Mouse (Mus musculus): ENCODE measurements around the gene Maea. TPM values are rescaled to one million over a fixed set of nuclear protein-coding genes. Genes with fewer than 3 reads are reported as not detected.

Maea gene
- polyA plus RNA-seq, 2 experiments = 116 to 168 TPM

DNA sequence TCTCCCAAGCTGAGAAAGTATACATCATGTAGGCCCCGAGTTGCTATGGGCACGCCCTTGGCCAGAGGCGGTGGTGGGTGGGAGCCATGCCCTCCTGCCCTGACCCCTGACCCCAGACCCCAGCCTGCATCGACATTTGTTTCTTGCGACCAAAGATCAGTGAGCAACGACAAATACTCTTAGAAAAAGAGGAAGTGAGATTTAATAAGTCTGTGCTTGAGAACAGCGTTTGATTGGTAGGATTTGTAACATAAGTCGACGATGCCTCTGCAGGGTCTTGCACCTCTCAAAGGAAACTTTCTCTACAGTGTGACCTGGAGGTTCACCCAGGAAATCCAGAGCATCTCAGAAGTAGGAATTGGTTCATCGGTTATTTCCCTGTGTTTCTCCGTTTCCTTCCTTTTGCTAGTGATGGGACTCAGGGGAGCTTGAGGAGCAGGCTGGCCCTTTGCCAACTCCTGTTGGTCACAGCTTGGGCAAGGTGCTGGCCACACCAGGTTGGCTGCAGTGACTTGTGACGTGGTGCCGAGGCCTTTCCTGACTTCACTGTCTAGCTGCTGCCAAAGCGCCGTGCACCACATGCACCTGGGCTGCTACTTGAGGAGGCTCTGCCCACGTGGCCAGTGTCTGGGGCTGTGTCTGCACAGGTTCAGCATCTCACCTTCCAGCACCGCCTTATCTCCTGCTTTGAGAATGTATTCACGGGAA lies 37.2 kb downstream of the Maea start:
- Histone ChIP-seq H3K4me3 (replicated peaks; ENCODE audit: low read length) (no peak overlapping the region), H3K36me3 (ENCODE audit: control insufficient read depth, insufficient read depth, low read length) (peaks cover 69% of the 10 kb centered on the region), H3K4me1 (ENCODE audit: control insufficient read depth, insufficient read depth, low read length) (peaks cover 5% of the 10 kb centered on the region; the same call in 1 of the 2 replicates), H3K9me3 (ENCODE audit: control insufficient read depth, low read length) (no peaks in the 10 kb centered on the region), H3K4me2 (replicated peaks; ENCODE audit: low read depth, low read length, severe bottlenecking) (no peak overlapping the region), H3K27ac (replicated peaks; ENCODE audit: low read depth, low read length) (no peak overlapping the region), H3K9ac (ENCODE audit: low read depth, low read length, severe bottlenecking) (no peak overlapping the region), H3K27me3 (ENCODE audit: control insufficient read depth, insufficient read depth, low read length) (no peaks in the 10 kb centered on the region)
- WGBS = 85% methylated on average over 18 of the region's 18 CpGs
- TF ChIP-seq POLR2A (IDR thresholded peaks at IDR 0.05; ENCODE audit: borderline replicate concordance, extremely low read depth, insufficient read depth, insufficient read length) = no peak
- no peak for ATAC-seq (ENCODE audit: low FRiP score, low read depth)
- DNase-seq (ENCODE audit: low spot score) = no peak

- Histone ChIP-seq H3K4me2 (replicated peaks; ENCODE audit: low read depth, low read length, severe bottlenecking) (peak overlapping the region; percentile 88), H3K9ac (ENCODE audit: low read depth, low read length, severe bottlenecking) (peak overlapping the region; percentile 86; the same call in 1 of the 2 replicates), H3K9me3 (ENCODE audit: control insufficient read depth, low read length) (no peaks in the 10 kb centered on the region), H3K4me3 (replicated peaks; ENCODE audit: low read length) (peak overlapping the region; percentile 72), H3K36me3 (ENCODE audit: control insufficient read depth, insufficient read depth, low read length) (peaks cover 34% of the 10 kb centered on the region), H3K4me1 (ENCODE audit: control insufficient read depth, insufficient read depth, low read length) (peaks cover 15% of the 10 kb centered on the region), H3K27ac (replicated peaks; ENCODE audit: low read depth, low read length) (no peak overlapping the region), H3K27me3 (ENCODE audit: control insufficient read depth, insufficient read depth, low read length) (no peaks in the 10 kb centered on the region)
- ATAC-seq (ENCODE audit: low FRiP score, low read depth) (no peak), DNase-seq (ENCODE audit: low spot score) (no peak)
- no peak for TF ChIP-seq POLR2A (IDR thresholded peaks at IDR 0.05; ENCODE audit: borderline replicate concordance, extremely low read depth, insufficient read depth, insufficient read length)
- WGBS = 47% methylated on average over 6 of the region's 6 CpGs
These were observed 41.9 kb downstream of the Maea start for GRCm38 (mm10) chr5:33377176-33377575.

- peak overlapping the region; percentile 86 for H3K9ac ChIP-seq (ENCODE audit: low read depth, low read length, severe bottlenecking)
- no peaks in the 10 kb centered on the region for H3K9me3 ChIP-seq (ENCODE audit: control insufficient read depth, low read length)
- peak; percentile 10 for DNase-seq (ENCODE audit: low spot score)
- peak; percentile 41; the same call in 1 of the 2 replicates for TF ChIP-seq POLR2A (IDR thresholded peaks at IDR 0.05; ENCODE audit: borderline replicate concordance, extremely low read depth, insufficient read depth, insufficient read length)
- H3K4me3 ChIP-seq (replicated peaks; ENCODE audit: low read length) = peak overlapping the region; percentile 72
- H3K27me3 ChIP-seq (ENCODE audit: control insufficient read depth, insufficient read depth, low read length) = no peaks in the 10 kb centered on the region
- H3K36me3 ChIP-seq (ENCODE audit: control insufficient read depth, insufficient read depth, low read length) = peaks cover 28% of the 10 kb centered on the region
- WGBS = 2% methylated on average over 21 of the region's 21 CpGs
- H3K4me1 ChIP-seq (ENCODE audit: control insufficient read depth, insufficient read depth, low read length) = peaks cover 15% of the 10 kb centered on the region
- ATAC-seq (ENCODE audit: low FRiP score, low read depth) = no peak; the same call in 1 of the 2 replicates
- peak overlapping the region; percentile 94 for H3K27ac ChIP-seq (replicated peaks; ENCODE audit: low read depth, low read length)
- peak overlapping the region; percentile 88 for H3K4me2 ChIP-seq (replicated peaks; ENCODE audit: low read depth, low read length, severe bottlenecking)
These were observed 42.5 kb downstream of the Maea start for GRCm38 (mm10) chr5:33377801-33378301.

GRCm38 (mm10) chr5:33378302-33378854 lies 43.1 kb downstream of the Maea start, which contains the start of gene Uvssa:
Uvssa (plus strand) TSS chr5:33378549.
- peaks cover 22% of the 10 kb centered on the region for H3K36me3 ChIP-seq (ENCODE audit: control insufficient read depth, insufficient read depth, low read length)
- no peaks in the 10 kb centered on the region for H3K27me3 ChIP-seq (ENCODE audit: control insufficient read depth, insufficient read depth, low read length)
- no peaks in the 10 kb centered on the region for H3K9me3 ChIP-seq (ENCODE audit: control insufficient read depth, low read length)
- H3K4me2 ChIP-seq (replicated peaks; ENCODE audit: low read depth, low read length, severe bottlenecking) = peak within 1 kb of the TSS; percentile 88
- DNase-seq (ENCODE audit: low spot score) (peak; percentile 98), ATAC-seq (ENCODE audit: low FRiP score, low read depth) (peak; percentile 94)
- H3K9ac ChIP-seq (ENCODE audit: low read depth, low read length, severe bottlenecking) = peak within 1 kb of the TSS; percentile 86
- H3K4me1 ChIP-seq (ENCODE audit: control insufficient read depth, insufficient read depth, low read length) = peaks cover 15% of the 10 kb centered on the region
- H3K4me3 ChIP-seq (replicated peaks; ENCODE audit: low read length) = peak within 1 kb of the TSS; percentile 72
- TF ChIP-seq POLR2A (IDR thresholded peaks at IDR 0.05; ENCODE audit: borderline replicate concordance, extremely low read depth, insufficient read depth, insufficient read length) = peak; percentile 88; the same call in 1 of the 2 replicates
- under 1% methylated on average over 46 of the region's 46 CpGs for WGBS
- peak within 1 kb of the TSS; percentile 94 for H3K27ac ChIP-seq (replicated peaks; ENCODE audit: low read depth, low read length)

DNA sequence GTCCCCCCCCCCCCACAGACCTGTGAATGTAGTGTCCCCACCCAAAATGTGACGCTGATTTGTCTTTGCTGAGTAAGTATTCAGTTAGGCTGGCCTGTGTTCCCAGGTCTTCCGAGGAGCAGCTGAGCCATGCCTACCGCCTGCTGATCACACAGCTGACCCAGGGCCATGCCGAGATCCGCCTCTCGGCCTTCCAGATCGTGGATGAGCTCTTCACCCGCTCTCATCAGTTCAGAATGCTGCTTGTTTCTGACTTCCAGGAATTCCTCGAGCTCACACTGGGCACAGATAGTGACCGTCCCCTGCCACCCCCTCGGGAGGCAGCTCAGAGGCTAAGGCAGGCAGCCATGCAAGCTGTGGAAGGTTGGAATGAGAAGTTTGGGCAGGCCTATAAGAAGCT lies 52.2 kb downstream of the Maea start:
- no peak for TF ChIP-seq POLR2A (IDR thresholded peaks at IDR 0.05; ENCODE audit: borderline replicate concordance, extremely low read depth, insufficient read depth, insufficient read length)
- no peak overlapping the region for H3K27ac ChIP-seq (replicated peaks; ENCODE audit: low read depth, low read length)
- H3K9ac ChIP-seq (ENCODE audit: low read depth, low read length, severe bottlenecking) = no peak overlapping the region
- no peaks in the 10 kb centered on the region for H3K4me1 ChIP-seq (ENCODE audit: control insufficient read depth, insufficient read depth, low read length)
- peaks cover 46% of the 10 kb centered on the region for H3K36me3 ChIP-seq (ENCODE audit: control insufficient read depth, insufficient read depth, low read length)
- H3K4me2 ChIP-seq (replicated peaks; ENCODE audit: low read depth, low read length, severe bottlenecking) = no peak overlapping the region
- H3K4me3 ChIP-seq (replicated peaks; ENCODE audit: low read length) = no peak overlapping the region
- no peak for DNase-seq (ENCODE audit: low spot score)
- H3K27me3 ChIP-seq (ENCODE audit: control insufficient read depth, insufficient read depth, low read length) = no peaks in the 10 kb centered on the region
- 89% methylated on average over 11 of the region's 11 CpGs for whole genome bisulfite sequencing
- no peaks in the 10 kb centered on the region for H3K9me3 ChIP-seq (ENCODE audit: control insufficient read depth, low read length)
- ATAC-seq (ENCODE audit: low FRiP score, low read depth) = no peak

Measured in limb, embryonic 14.5 days (tissue).